Mouse (Mus musculus): ENCODE results near the gene Antxr1.

- TF ChIP-seq POLR2A (IDR thresholded peaks at IDR 0.05; ENCODE audit: insufficient read depth, low read depth, low read length) (no peak), CTCF (IDR thresholded peaks at IDR 0.05) (no peak), EP300 (IDR thresholded peaks at IDR 0.05; ENCODE audit: insufficient read depth, low read depth, low read length) (no peak)
Observed at GRCm38 (mm10) chr6:87276941-87277340, 58.7 kb downstream of the Antxr1 start.
